Mouse (Mus musculus) forebrain, embryonic 12.5 days (tissue): ENCODE results near the gene Ivl. TPM values are rescaled to one million over a fixed set of nuclear protein-coding genes. Genes with fewer than 3 reads are reported as not detected.

Source experiments
- ATAC-seq: fragments of 200-750 bp; cut with Nextera tagmentation; 2 replicates; pipeline ENCODE4 v1.8.0; 2017; ENCODE audit warnings: moderate TSS enrichment; ENCODE audit not compliant: low FRiP score
- H3K27ac ChIP-seq: fragments of 300-500 bp; sonication (generic); 2 replicates; pipeline ENCODE4 v1.5.1; 2016; ENCODE audit warnings: mild to moderate bottlenecking
- H3K27me3 ChIP-seq: fragments of 300-500 bp; sonication (generic); 2 replicates; pipeline ENCODE4 v1.6.1; 2016; ENCODE audit warnings: mild to moderate bottlenecking
- H3K36me3 ChIP-seq: fragments of 300-500 bp; sonication (generic); replicated peaks from 2 replicates; pipeline ENCODE4 v1.6.1; 2016; ENCODE audit warnings: mild to moderate bottlenecking
- H3K4me1 ChIP-seq: fragments of 300-500 bp; sonication (generic); 2 replicates; pipeline ENCODE4 v1.6.1; 2016
- H3K4me2 ChIP-seq: fragments of 300-500 bp; sonication (generic); 2 replicates; pipeline ENCODE4 v1.6.1; 2016; ENCODE audit warnings: mild to moderate bottlenecking, moderate library complexity
- H3K4me3 ChIP-seq: fragments of 300-500 bp; sonication (generic); replicated peaks from 2 replicates; pipeline ENCODE4 v1.5.1; 2016; ENCODE audit warnings: mild to moderate bottlenecking
- H3K9ac ChIP-seq: fragments of 300-500 bp; sonication (generic); 2 replicates; pipeline ENCODE4 v1.6.1; 2016; ENCODE audit warnings: mild to moderate bottlenecking
- H3K9me3 ChIP-seq: fragments of 300-500 bp; sonication (generic); 2 replicates; pipeline ENCODE4 v1.6.1; 2016
- WGBS: fragments of 180-500 bp; shearing (Covaris S2); methylation state at CpG from one replicate; pipeline ENCODE4 v1.1.7; 2016; 5-methylcytosine and 5-hydroxymethylcytosine counted together
- polyA plus RNA-seq: library from polyadenylated mRNA; unstranded; fragments of >200 nt; fragmentation: Nextera tagmentation; extraction: Ambion mirVana; gene quantifications from 2 replicates; pipeline ENCODE4 v1.2.1, GENCODE M21; 2016

The Ivl gene
- polyA plus RNA-seq, 1 experiment from 2014 or later: not detected

- ATAC-seq: no peak
- Histone ChIP-seq H3K4me2 (no peak overlapping the region), H3K4me3 (no peak overlapping the region), H3K27ac (no peak overlapping the region), H3K9ac (no peak overlapping the region), H3K27me3 (no peaks in the 10 kb centered on the region), H3K36me3 (no peaks in the 10 kb centered on the region), H3K9me3 (no peaks in the 10 kb centered on the region), H3K4me1 (no peaks in the 10 kb centered on the region)
- WGBS: 70% methylated on average over 4 of the region's 4 CpGs
These were observed 5.3 kb upstream of the Ivl start for GRCm38 (mm10) chr3:92578652-92579413.

- Histone ChIP-seq H3K4me3 (no peak overlapping the region), H3K36me3 (no peaks in the 10 kb centered on the region), H3K4me2 (no peak overlapping the region), H3K9me3 (no peaks in the 10 kb centered on the region), H3K27me3 (no peaks in the 10 kb centered on the region), H3K27ac (no peak overlapping the region), H3K9ac (no peak overlapping the region), H3K4me1 (no peaks in the 10 kb centered on the region)
- ATAC-seq: no peak
- 62% methylated on average over 2 of the region's 2 CpGs for WGBS
These were observed 900 bp downstream of the Ivl start for GRCm38 (mm10) chr3:92572514-92573155.

- Histone ChIP-seq H3K9me3 (no peaks in the 10 kb centered on the region), H3K4me3 (no peak overlapping the region), H3K4me1 (no peaks in the 10 kb centered on the region), H3K36me3 (no peaks in the 10 kb centered on the region), H3K27ac (no peak overlapping the region), H3K27me3 (no peaks in the 10 kb centered on the region), H3K4me2 (no peak overlapping the region), H3K9ac (no peak overlapping the region)
- no peak for ATAC-seq
- WGBS: 95% methylated on average over 2 of the region's 2 CpGs
These were observed 4.8 kb downstream of the Ivl start for GRCm38 (mm10) chr3:92568752-92569151.

GRCm38 (mm10) chr3:92565418-92565817, 8.1 kb downstream of the Ivl start:
- Histone ChIP-seq H3K27me3 (no peaks in the 10 kb centered on the region), H3K4me3 (no peak overlapping the region), H3K9me3 (no peaks in the 10 kb centered on the region), H3K4me2 (no peak overlapping the region), H3K9ac (no peak overlapping the region), H3K4me1 (no peaks in the 10 kb centered on the region), H3K36me3 (no peaks in the 10 kb centered on the region), H3K27ac (no peak overlapping the region)
- no peak for ATAC-seq

- H3K27ac ChIP-seq: no peak within 1 kb of the TSS
- no peak within 1 kb of the TSS for H3K4me2 ChIP-seq
- WGBS: 86% methylated on average over 3 of the region's 3 CpGs
- H3K9ac ChIP-seq: no peak within 1 kb of the TSS
- H3K4me1 ChIP-seq: no peaks in the 10 kb centered on the region
- no peaks in the 10 kb centered on the region for H3K27me3 ChIP-seq
- no peak for ATAC-seq
- H3K36me3 ChIP-seq: no peaks in the 10 kb centered on the region
- no peaks in the 10 kb centered on the region for H3K9me3 ChIP-seq
- no peak within 1 kb of the TSS for H3K4me3 ChIP-seq
These were observed 39.1 kb downstream of the Ivl start, which contains the start of gene 2310046K23Rik for GRCm38 (mm10) chr3:92534411-92534810. Gene 2310046K23Rik, minus strand, starts transcription at chr3:92534511.

Other genes starting within 250 kb of the Ivl start
- gene Sprr2d, start 234.6 kb downstream of the Ivl start, polyA plus RNA-seq: not detected in 2 replicates
- gene Sprr2e, start 221.6 kb downstream of the Ivl start, polyA plus RNA-seq: not detected in 2 replicates
- gene Sprr2f, start 208.5 kb downstream of the Ivl start, polyA plus RNA-seq: not detected in 2 replicates
- not detected in 2 replicates for gene Sprr2h, start 188.1 kb downstream of the Ivl start, polyA plus RNA-seq
- gene Sprr2i, start 165.7 kb downstream of the Ivl start, polyA plus RNA-seq: not detected in 2 replicates
- gene Sprr2j-ps, start 155.7 kb downstream of the Ivl start, polyA plus RNA-seq: not detected in 2 replicates
- 6.6 and 9.4 TPM in 2 replicates for gene Gm9774, start 144.3 kb downstream of the Ivl start, polyA plus RNA-seq
- gene Sprr2k, start 141.2 kb downstream of the Ivl start, polyA plus RNA-seq: not detected in 2 replicates
- gene Sprr1b, start 134.9 kb downstream of the Ivl start, polyA plus RNA-seq: not detected in 2 replicates
- gene Sprr3, start 115.0 kb downstream of the Ivl start, polyA plus RNA-seq: not detected in 2 replicates
- not detected in 2 replicates for gene Sprr1a, start 87.8 kb downstream of the Ivl start, polyA plus RNA-seq
- gene Sprr4, start 73.2 kb downstream of the Ivl start, polyA plus RNA-seq: not detected in 2 replicates
- not detected in 2 replicates for gene 2310046K23Rik, start 39.2 kb downstream of the Ivl start, polyA plus RNA-seq
- gene Smcp, start 15.3 kb upstream of the Ivl start, polyA plus RNA-seq: not detected in 2 replicates
- not detected in 2 replicates for gene 2210017I01Rik, start 33.8 kb upstream of the Ivl start, polyA plus RNA-seq
- not detected in 2 replicates for gene Lce6a, start 47.9 kb upstream of the Ivl start, polyA plus RNA-seq
- gene Lce1a1, start 74.6 kb upstream of the Ivl start, polyA plus RNA-seq: not detected in 2 replicates
- not detected in 2 replicates for gene Lce1b, start 83.2 kb upstream of the Ivl start, polyA plus RNA-seq
- not detected in 2 replicates for gene Lce1a2, start 96.6 kb upstream of the Ivl start, polyA plus RNA-seq
- gene Lce1c, start 105.5 kb upstream of the Ivl start, polyA plus RNA-seq: not detected in 2 replicates
- gene Lce1d, start 113.5 kb upstream of the Ivl start, polyA plus RNA-seq: not detected in 2 replicates
- gene Lce1e, start 135.3 kb upstream of the Ivl start, polyA plus RNA-seq: not detected in 2 replicates
- gene Lce1f, start 146.6 kb upstream of the Ivl start, polyA plus RNA-seq: not detected in 2 replicates
- gene Gm38119, start 165.4 kb upstream of the Ivl start, polyA plus RNA-seq: not detected in 2 replicates
- gene Lce1g, start 178.6 kb upstream of the Ivl start, polyA plus RNA-seq: not detected in 2 replicates
- gene Lce1h, start 191.3 kb upstream of the Ivl start, polyA plus RNA-seq: not detected in 2 replicates
- not detected in 2 replicates for gene Lce1i, start 205.2 kb upstream of the Ivl start, polyA plus RNA-seq
- gene Lce1j, start 216.8 kb upstream of the Ivl start, polyA plus RNA-seq: not detected in 2 replicates
- not detected in 2 replicates for gene Lce1k, start 234.2 kb upstream of the Ivl start, polyA plus RNA-seq